Mouse (Mus musculus): ENCODE measurements around the gene Ly6g5c.

Gene Ly6g5c

DNA sequence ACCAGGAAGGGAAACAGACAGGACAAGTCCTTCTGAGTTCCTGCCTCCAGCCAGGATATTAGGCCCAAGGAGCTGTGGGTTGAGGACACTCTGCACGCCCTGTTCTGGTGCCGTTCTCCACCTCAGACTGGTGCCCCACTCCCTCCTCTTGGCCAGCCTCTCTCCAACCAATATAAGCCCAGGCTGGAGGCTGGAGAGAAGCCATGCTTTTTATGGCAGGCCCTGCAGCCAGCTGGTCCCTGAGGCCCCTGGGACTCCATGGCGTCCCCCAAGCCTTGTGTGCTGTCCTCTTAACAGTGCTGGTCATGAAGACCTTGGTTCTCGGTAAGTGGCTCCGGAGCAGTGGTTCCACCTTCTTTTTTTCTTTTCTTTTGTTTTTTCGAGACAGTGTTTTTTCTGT is at the start of gene Ly6g5c:
Ly6g5c (plus strand) TSS at position 183 of the 400 bp plus-strand sequence.
- no peak for DNase-seq (ENCODE audit: low spot score)

DNA sequence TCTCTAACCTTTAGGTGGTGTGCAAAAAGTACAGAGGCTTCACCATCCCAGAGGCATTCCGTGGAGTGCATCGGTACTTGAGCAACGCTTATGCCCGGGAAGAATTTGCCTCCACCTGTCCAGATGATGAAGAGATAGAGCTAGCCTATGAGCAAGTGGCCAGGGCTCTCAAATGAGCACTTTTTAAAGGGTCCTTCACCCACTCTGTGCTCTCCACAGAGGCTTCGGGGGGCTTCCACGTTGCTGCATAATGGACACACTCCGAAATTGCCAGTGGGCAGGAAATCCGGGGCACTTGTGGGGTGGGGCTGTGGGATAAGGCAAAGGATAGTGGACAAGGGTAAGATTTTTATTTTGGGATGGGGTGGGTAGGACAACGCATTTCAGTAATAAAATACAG is 49.8 kb upstream of the Ly6g5c start:
- DNase-seq (ENCODE audit: low spot score), result no peak

DNA sequence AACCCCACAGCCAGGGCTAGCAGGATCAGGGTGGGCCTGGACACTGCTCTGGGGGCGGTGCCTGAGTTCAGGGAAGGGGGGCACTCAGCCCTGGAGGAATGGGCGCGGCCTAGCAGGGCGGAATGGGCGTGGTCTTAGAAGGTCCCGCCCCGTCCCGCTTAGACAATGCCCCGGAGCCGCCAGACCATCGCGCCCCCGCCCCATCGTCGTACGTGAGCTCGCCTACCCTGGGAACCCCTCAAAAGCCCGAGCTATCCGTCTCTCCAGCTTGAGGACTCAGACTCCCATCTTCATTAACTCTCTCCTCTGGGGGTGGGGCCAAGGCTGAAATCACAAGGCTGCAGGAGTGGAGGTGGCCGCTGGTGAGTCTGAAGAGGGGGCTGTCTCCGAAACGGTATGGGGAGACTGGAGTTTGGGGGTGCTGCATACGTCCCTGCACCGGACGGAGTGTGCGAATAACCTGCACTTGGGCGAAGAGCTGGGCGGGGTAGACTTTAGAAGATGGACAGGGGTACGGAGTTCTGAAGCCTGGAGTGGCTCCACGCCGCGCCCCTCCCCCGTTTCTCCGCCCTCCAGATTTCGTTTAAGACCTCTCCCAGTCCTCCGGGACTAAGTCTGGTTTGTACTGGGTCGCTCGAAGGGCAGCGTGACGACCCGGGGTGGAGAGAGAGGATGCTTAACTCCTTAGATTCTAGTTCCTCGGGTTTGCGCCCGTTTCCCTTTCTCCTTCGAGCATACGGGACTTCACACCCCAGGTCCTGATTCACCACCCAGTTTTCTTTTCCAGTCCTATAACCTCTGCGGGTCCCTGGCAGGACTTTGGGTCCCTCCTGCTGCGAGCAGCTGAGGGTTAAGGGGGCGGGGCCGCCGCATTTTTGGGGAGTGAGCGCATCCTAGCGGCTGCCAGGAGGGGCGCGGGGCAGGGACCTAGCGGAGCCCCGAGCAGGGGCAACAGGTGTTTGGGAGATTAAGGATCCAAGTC is 48.9 kb upstream of the Ly6g5c start, which contains the start of gene Ddah2:
Ddah2 (plus strand) TSS at position 125 of the 982 bp plus-strand sequence.
- DNase-seq (ENCODE audit: low spot score), result no peak

- no peak for DNase-seq (ENCODE audit: low spot score)
These were observed 48.0 kb upstream of the Ly6g5c start for GRCm38 (mm10) chr17:35060071-35060470.

- DNase-seq (ENCODE audit: low spot score), result no peak
These were observed 47.3 kb upstream of the Ly6g5c start for GRCm38 (mm10) chr17:35060737-35061297.

GRCm38 (mm10) chr17:35061299-35061698 is 46.8 kb upstream of the Ly6g5c start:
- no peak for DNase-seq (ENCODE audit: low spot score)

- no peak for DNase-seq (ENCODE audit: low spot score)
These were observed 44.6 kb upstream of the Ly6g5c start for GRCm38 (mm10) chr17:35063466-35063865.

DNA sequence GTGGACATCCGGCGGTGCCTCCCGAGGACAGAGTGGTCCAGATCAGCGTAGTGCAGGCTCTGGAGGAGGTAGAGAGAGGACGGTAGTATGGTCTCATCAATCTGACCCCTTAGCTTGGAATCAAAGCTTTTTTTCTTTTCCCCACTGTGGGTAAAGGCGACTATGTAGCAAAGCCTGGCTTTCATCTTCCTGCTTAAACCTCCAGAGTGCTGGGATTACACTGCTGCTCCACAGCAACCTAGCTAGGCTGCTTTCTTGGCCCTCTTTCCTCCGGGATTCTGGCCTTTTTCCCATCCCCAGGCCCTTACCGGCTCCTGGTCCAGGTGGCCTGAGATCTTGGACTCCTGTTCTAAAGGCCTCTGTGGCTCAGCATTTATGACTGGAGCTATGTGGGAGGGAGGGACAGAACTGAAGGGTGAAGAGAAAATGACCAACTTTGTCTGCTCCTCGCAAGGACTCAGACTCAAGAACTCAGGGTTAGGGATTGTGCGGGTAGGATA is 43.7 kb upstream of the Ly6g5c start:
- no peak for DNase-seq (ENCODE audit: low spot score)

DNA sequence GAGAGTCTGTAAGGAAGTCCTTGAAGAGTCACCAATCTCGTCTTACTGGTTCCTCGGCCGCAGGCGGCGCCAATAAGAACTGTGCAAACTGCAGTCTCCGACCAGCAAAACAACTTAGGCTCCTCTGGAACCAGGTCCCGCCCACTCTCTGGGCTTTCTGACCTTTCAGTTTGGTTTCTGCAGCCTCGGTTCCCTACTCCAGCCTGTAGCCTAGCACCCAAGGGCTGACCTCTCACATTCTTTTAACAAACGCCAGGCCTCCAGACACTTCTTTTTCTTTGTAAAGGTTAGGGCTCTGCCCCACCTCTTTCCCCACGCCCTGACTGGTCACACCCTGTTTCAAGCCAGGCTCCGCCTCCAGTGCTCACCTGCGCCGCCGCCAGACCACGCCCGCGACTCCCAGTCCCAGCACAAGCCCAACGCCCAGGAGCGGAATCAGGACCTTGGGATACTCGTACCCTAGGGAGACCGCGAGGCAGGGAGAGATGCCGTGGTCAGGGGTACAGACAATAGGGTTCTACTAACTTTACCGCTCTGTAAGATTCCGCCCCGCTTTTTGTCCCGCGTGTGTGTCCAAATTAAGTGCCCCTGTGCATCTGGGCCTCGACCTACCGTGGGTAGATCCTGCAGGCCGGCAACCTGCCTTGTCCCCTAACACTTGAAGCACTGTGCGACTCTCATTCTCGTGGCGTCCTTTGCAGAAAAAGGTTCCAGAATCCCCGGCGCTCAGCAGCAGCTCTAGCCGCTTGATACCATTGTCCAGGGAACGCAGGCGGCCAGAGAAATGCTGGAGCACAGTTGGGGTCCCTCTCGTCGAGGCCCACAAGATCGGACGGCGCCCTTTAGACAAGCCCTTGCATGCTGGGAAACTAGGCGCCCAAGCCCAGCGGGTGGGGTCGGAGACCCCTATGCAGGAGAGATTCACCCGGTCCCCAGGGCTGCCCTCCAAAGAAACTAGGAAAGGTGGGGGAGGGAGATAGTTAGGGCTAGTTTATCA is 42.8 kb upstream of the Ly6g5c start, which contains the start of gene Ly6g6c:
Ly6g6c (plus strand) TSS at position 438 of the 997 bp plus-strand sequence.
- no peak for DNase-seq (ENCODE audit: low spot score)

DNA sequence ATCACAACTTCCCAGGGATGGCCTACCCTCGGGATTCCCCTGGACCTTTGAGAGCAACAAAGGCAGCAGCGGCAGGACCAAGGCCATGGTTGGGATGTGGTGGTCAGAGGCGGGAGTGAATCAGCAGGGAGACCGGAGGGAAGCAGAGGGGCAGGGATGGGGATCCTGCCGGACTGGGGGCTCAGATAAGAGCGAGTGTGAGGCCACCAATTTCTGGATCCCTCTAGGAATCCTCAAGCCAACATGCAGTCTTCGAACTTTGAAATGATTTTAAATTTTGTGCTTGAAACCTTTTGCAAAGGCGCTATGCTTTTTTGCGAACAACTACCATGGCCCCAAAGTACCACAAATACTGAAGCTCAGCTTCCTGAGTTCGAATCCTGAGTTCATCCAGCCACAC is 42.0 kb upstream of the Ly6g5c start, which contains the start of gene Mpig6b:
Mpig6b (minus strand) TSS at position 101 of the 400 bp plus-strand sequence.
- DNase-seq (ENCODE audit: low spot score), result no peak

- DNase-seq (ENCODE audit: low spot score), result no peak
These were observed 39.7 kb upstream of the Ly6g5c start for GRCm38 (mm10) chr17:35068213-35068914.

GRCm38 (mm10) chr17:35070556-35071229 is 37.4 kb upstream of the Ly6g5c start:
- no peak for DNase-seq (ENCODE audit: low spot score)

DNA sequence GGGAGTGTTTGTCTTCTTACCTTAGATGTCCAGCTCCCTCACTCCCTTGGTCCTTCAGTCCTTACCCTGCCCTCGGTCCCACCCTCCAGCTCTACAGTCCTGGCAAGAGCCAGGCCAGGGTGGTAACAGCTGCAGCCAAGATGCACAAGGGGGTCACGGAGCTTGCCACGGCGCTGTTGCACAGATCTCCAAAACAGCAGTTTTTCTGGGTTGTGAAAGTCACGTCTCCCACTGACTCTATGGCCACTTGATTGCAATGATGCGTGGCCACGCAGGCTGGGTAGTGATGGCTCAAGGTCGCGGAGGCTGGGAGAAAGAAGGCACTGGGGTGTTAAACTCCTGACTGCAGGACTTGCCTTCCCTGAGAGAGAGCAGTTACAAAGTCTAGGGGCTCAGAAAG is 36.6 kb upstream of the Ly6g5c start:
- DNase-seq (ENCODE audit: low spot score), result no peak

DNA sequence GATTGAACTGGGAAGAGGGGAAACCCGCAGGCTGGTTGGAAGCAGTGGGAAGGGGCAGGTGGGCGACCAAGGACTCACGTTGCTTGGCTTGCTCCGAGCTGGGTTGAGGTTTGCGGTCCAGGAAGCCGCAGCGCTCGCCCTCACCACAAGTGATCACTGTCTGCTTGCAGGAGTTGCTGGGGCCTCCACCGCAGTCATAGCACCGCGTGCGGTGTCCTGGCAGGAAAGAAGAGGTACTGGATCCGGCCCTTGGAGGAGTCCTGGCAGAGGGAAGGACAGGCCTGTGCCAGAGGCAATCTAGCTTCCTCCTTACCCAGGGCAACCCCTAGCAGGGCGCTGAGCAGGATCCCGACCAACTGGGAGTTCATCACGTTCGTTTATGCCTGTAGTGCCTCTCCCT is 34.0 kb upstream of the Ly6g5c start:
- DNase-seq (ENCODE audit: low spot score), result no peak

DNA sequence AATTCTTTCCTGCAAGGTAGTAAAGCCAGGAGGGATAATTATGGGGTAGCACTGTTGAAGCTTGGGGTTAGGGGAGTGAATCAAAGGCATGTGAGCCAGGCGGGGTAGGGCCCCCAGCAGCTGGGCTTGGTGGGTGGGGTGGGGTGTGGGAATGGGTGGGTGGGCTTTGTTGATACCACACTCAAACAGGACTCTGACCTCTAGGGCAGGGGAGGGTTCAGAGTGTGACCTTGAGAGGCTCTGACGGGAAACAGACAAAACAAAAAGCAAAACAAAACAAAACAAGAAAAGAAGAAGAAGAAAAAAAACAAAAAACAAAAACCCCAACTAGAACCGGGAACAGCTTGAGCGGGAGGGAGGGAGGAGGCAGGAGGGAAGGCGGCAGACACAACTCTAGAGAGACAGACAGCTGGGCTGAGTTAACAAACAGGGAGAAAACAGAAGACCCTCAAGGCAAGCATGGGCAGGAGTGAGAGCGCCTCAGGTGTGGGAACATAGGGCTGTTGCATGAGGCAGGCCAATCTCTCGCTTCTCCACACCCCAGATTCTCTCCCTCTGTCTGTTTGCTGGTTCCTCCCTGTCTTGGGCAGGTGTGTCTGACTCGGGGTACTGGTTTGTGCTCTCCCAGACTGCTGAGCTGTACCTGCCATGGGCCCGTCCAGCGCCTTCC is 31.4 kb upstream of the Ly6g5c start, which contains the start of gene Ly6g6e:
Ly6g6e (plus strand) TSS at position 396 of the 670 bp plus-strand sequence.
- DNase-seq (ENCODE audit: low spot score), result no peak

GRCm38 (mm10) chr17:35077285-35077684 is 30.8 kb upstream of the Ly6g5c start:
- no peak for DNase-seq (ENCODE audit: low spot score)

- no peak for DNase-seq (ENCODE audit: low spot score)
These were observed 30.3 kb upstream of the Ly6g5c start, which contains the start of gene Ly6g6d for GRCm38 (mm10) chr17:35077786-35078233. Gene Ly6g6d, minus strand, starts transcription at chr17:35078065.

- no peak for DNase-seq (ENCODE audit: low spot score)
These were observed 28.3 kb upstream of the Ly6g5c start for GRCm38 (mm10) chr17:35079778-35080177.

DNA sequence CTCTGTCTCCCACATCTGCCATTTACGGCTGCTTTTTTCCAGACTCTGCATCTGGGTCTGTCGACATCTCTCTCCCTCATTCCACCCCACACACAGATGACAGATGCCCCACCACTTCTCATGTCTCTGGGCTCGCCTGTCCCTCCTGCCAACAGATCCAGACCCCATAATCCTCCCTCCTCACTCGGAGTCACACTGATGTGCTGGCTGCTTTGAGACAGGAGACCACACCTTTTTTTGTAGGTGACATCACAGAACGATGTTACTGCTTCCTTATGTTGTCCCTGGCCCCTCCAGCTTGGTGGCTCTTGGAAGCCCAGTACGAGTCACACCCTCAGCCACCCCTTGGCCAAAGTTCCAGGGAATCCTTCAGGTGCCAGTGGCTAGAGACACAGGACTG is 27.8 kb upstream of the Ly6g5c start:
- no peak for DNase-seq (ENCODE audit: low spot score)

- no peak for DNase-seq (ENCODE audit: low spot score)
These were observed 27.4 kb upstream of the Ly6g5c start for GRCm38 (mm10) chr17:35080710-35081109.
